Mouse (Mus musculus) midbrain, embryonic 16.5 days (tissue): Measurements from ENCODE around the gene Tnfrsf12a. TPM values are rescaled to one million over a fixed set of nuclear protein-coding genes. Genes with fewer than 3 reads are reported as not detected.
A peak's percentile ranks its signal among the peaks of the same experiment; 100 is the strongest.

Source experiments
- ATAC-seq: fragments of 200-750 bp; cut with Nextera tagmentation; 2 replicates; pipeline ENCODE4 v1.8.0; 2017; ENCODE audit warnings: moderate TSS enrichment
- H3K27ac ChIP-seq: fragments of 300-500 bp; sonication (generic); 2 replicates; pipeline ENCODE4 v1.5.1; 2014; ENCODE audit warnings: mild to moderate bottlenecking, low read length, mixed read lengths
- H3K27me3 ChIP-seq: fragments of 300-500 bp; sonication (generic); 2 replicates; pipeline ENCODE4 v1.6.1; 2014; ENCODE audit warnings: low read depth, low read length, mixed read lengths; ENCODE audit not compliant: control insufficient read depth, insufficient read depth
- H3K36me3 ChIP-seq: fragments of 300-500 bp; sonication (generic); 2 replicates; pipeline ENCODE4 v1.6.1; 2014; ENCODE audit warnings: mild to moderate bottlenecking, low read length, moderate library complexity, mixed read lengths; ENCODE audit not compliant: control insufficient read depth, insufficient read depth
- H3K4me1 ChIP-seq: fragments of 300-500 bp; sonication (generic); 2 replicates; pipeline ENCODE4 v1.6.1; 2014; ENCODE audit warnings: mild to moderate bottlenecking, low read length, mixed read lengths; ENCODE audit not compliant: control insufficient read depth, insufficient read depth
- H3K4me2 ChIP-seq: fragments of 300-500 bp; sonication (generic); 2 replicates; pipeline ENCODE4 v1.6.1; 2014; ENCODE audit warnings: mild to moderate bottlenecking, low read length, mixed read lengths
- H3K4me3 ChIP-seq: fragments of 300-500 bp; sonication (generic); 2 replicates; pipeline ENCODE4 v1.5.1; 2014; ENCODE audit warnings: low read depth, mild to moderate bottlenecking, low read length, moderate library complexity, mixed read lengths
- H3K9ac ChIP-seq: fragments of 300-500 bp; sonication (generic); 2 replicates; pipeline ENCODE4 v1.6.1; 2014; ENCODE audit warnings: low read depth, low read length, mixed read lengths
- H3K9me3 ChIP-seq: fragments of 300-500 bp; sonication (generic); replicated peaks from 2 replicates; pipeline ENCODE4 v1.6.1; 2014; ENCODE audit warnings: mild to moderate bottlenecking, low read length, mixed read lengths; ENCODE audit not compliant: control insufficient read depth, poor library complexity, severe bottlenecking
- WGBS: fragments of 180-500 bp; shearing (Covaris S2); extraction: QIAGEN DNeasy Blood & Tissue Kit; methylation state at CpG from one replicate; pipeline ENCODE4 v1.1.7; 2014; 5-methylcytosine and 5-hydroxymethylcytosine counted together
- polyA plus RNA-seq: library from polyadenylated mRNA; unstranded; fragments of >200 nt; fragmentation: Nextera tagmentation; extraction: Ambion mirVana; gene quantifications from 2 replicates; pipeline ENCODE4 v1.2.1, GENCODE M21; 2015

The Tnfrsf12a gene
- polyA plus RNA-seq, 1 experiment from 2014 or later: 2.5 TPM

GRCm38 (mm10) chr17:23645894-23646293 is 31.4 kb downstream of the Tnfrsf12a start:
- WGBS: 31% methylated on average over 10 of the region's 10 CpGs
- Histone ChIP-seq H3K27me3 (peaks cover 22% of the 10 kb centered on the region), H3K27ac (no peak overlapping the region), H3K36me3 (no peaks in the 10 kb centered on the region), H3K4me1 (peaks cover 6% of the 10 kb centered on the region), H3K9ac (no peak overlapping the region), H3K4me2 (no peak overlapping the region), H3K4me3 (no peak overlapping the region), H3K9me3 (no peaks in the 10 kb centered on the region)
- ATAC-seq: no peak

- under 1% methylated on average over 58 of the region's 58 CpGs for WGBS
- peak within 1 kb of the TSS; percentile 69 for H3K4me2 ChIP-seq
- no peak for ATAC-seq
These were observed 32.4 kb downstream of the Tnfrsf12a start, which contains the start of gene Mmp25 for GRCm38 (mm10) chr17:23644613-23645495. TSS of gene Mmp25 (minus strand) at chr17:23645277.

GRCm38 (mm10) chr17:23631241-23631640 is 46.0 kb downstream of the Tnfrsf12a start:
- no peak for ATAC-seq
- no peak overlapping the region for H3K27ac ChIP-seq
- H3K4me3 ChIP-seq: no peak overlapping the region
- H3K4me1 ChIP-seq: 0 out of 2 replicates have a peak, but pooled peaks cover 5% of the 10 kb centered on the region
- no peaks in the 10 kb centered on the region for H3K9me3 ChIP-seq
- no peaks in the 10 kb centered on the region for H3K36me3 ChIP-seq
- H3K27me3 ChIP-seq: no peaks in the 10 kb centered on the region; the same call in 1 of the 2 replicates
- WGBS: 86% methylated on average over 8 of the region's 8 CpGs
- H3K9ac ChIP-seq: no peak overlapping the region
- H3K4me2 ChIP-seq: no peak overlapping the region

More at GRCm38 (mm10) chr17:23644613-23645495, 32.4 kb downstream of the Tnfrsf12a start, which contains the start of gene Mmp25:
- Histone ChIP-seq H3K27ac (no peak within 1 kb of the TSS), H3K27me3 (peaks cover 22% of the 10 kb centered on the region), H3K4me3 (peak within 1 kb of the TSS; percentile 42), H3K4me1 (peaks cover 6% of the 10 kb centered on the region), H3K9me3 (no peaks in the 10 kb centered on the region), H3K9ac (peak within 1 kb of the TSS; percentile 53), H3K36me3 (no peaks in the 10 kb centered on the region)

GRCm38 (mm10) chr17:23630195-23631020 is 46.9 kb downstream of the Tnfrsf12a start:
- H3K27me3 ChIP-seq: no peaks in the 10 kb centered on the region; the same call in 1 of the 2 replicates
- H3K4me2 ChIP-seq: peak overlapping the region; percentile 47

GRCm38 (mm10) chr17:23627813-23628212 is 49.5 kb downstream of the Tnfrsf12a start:
- H3K27me3 ChIP-seq: no peaks in the 10 kb centered on the region; the same call in 1 of the 2 replicates
- no peak overlapping the region for H3K27ac ChIP-seq
- no peaks in the 10 kb centered on the region for H3K36me3 ChIP-seq
- no peak overlapping the region for H3K4me3 ChIP-seq
- H3K4me2 ChIP-seq: no peak overlapping the region
- 31% methylated on average over 7 of the region's 7 CpGs for WGBS
- no peak for ATAC-seq
- no peaks in the 10 kb centered on the region for H3K9me3 ChIP-seq
- 0 out of 2 replicates have a peak, but pooled peaks cover 5% of the 10 kb centered on the region for H3K4me1 ChIP-seq
- H3K9ac ChIP-seq: no peak overlapping the region

More at GRCm38 (mm10) chr17:23630195-23631020, 46.9 kb downstream of the Tnfrsf12a start:
- Histone ChIP-seq H3K27ac (no peak overlapping the region), H3K36me3 (no peaks in the 10 kb centered on the region), H3K9me3 (no peaks in the 10 kb centered on the region), H3K4me3 (no peak overlapping the region), H3K4me1 (0 out of 2 replicates have a peak, but pooled peaks cover 5% of the 10 kb centered on the region), H3K9ac (peak overlapping the region; percentile 43; the same call in 1 of the 2 replicates)
- ATAC-seq: peak; percentile 90
- WGBS: 16% methylated on average over 22 of the region's 22 CpGs

Other genes starting within 250 kb of the Tnfrsf12a start
- gene Vmn2r117, start 197.8 kb downstream of the Tnfrsf12a start, polyA plus RNA-seq: not detected in 2 replicates
- gene Zfp213, start 113.2 kb downstream of the Tnfrsf12a start, polyA plus RNA-seq: 16.0 and 17.9 TPM in 2 replicates
- gene Zfp13, start 78.0 kb downstream of the Tnfrsf12a start, polyA plus RNA-seq: 28.4 and 29.4 TPM in 2 replicates
- not detected in 2 replicates for gene Zscan10, start 76.6 kb downstream of the Tnfrsf12a start, polyA plus RNA-seq
- gene Mmp25, start 32.2 kb downstream of the Tnfrsf12a start, polyA plus RNA-seq: 0.94 and 1.6 TPM in 2 replicates
- gene Bicdl2, start 17.0 kb downstream of the Tnfrsf12a start, polyA plus RNA-seq: 0.15 TPM in 1 of 2 replicates, not detected in the other
- gene Hcfc1r1, start 3.9 kb downstream of the Tnfrsf12a start, polyA plus RNA-seq: 129 and 137 TPM in 2 replicates
- gene Thoc6, start 3.6 kb downstream of the Tnfrsf12a start, polyA plus RNA-seq: 34.4 and 36.0 TPM in 2 replicates
- 0.52 and 1.2 TPM in 2 replicates for gene Cldn6, start 1.8 kb upstream of the Tnfrsf12a start, polyA plus RNA-seq
- 0.62 and 0.67 TPM in 2 replicates for gene Cldn9, start 6.6 kb upstream of the Tnfrsf12a start, polyA plus RNA-seq
- 0.07 and 0.19 TPM in 2 replicates for gene 1520401A03Rik, start 45.3 kb upstream of the Tnfrsf12a start, polyA plus RNA-seq
- gene Pkmyt1, start 48.9 kb upstream of the Tnfrsf12a start, polyA plus RNA-seq: 17.9 and 19.7 TPM in 2 replicates
- gene Paqr4, start 63.4 kb upstream of the Tnfrsf12a start, polyA plus RNA-seq: 70.9 and 75.7 TPM in 2 replicates
- 1.6 and 1.8 TPM in 2 replicates for gene Kremen2, start 68.4 kb upstream of the Tnfrsf12a start, polyA plus RNA-seq
- 205 and 220 TPM in 2 replicates for gene Flywch1, start 94.1 kb upstream of the Tnfrsf12a start, polyA plus RNA-seq
- gene Flywch2, start 108.6 kb upstream of the Tnfrsf12a start, polyA plus RNA-seq: 76.8 and 81.3 TPM in 2 replicates
- 467 and 529 TPM in 2 replicates for gene Srrm2, start 113.1 kb upstream of the Tnfrsf12a start, polyA plus RNA-seq
- 1,162 and 1,206 TPM in 2 replicates for gene Elob, start 151.7 kb upstream of the Tnfrsf12a start, polyA plus RNA-seq
- gene Prss33, start 158.6 kb upstream of the Tnfrsf12a start, polyA plus RNA-seq: 0.18 TPM in 1 of 2 replicates, not detected in the other
- not detected in 2 replicates for gene Prss32, start 166.4 kb upstream of the Tnfrsf12a start, polyA plus RNA-seq
- gene Prss41, start 166.7 kb upstream of the Tnfrsf12a start, polyA plus RNA-seq: 0.88 and 1.6 TPM in 2 replicates
- not detected in 2 replicates for gene Prss21, start 190.6 kb upstream of the Tnfrsf12a start, polyA plus RNA-seq
- not detected in 2 replicates for gene Dcpp1, start 203.4 kb upstream of the Tnfrsf12a start, polyA plus RNA-seq
- not detected in 2 replicates for gene Dcpp2, start 203.4 kb upstream of the Tnfrsf12a start, polyA plus RNA-seq
- gene Dcpp3, start 240.0 kb upstream of the Tnfrsf12a start, polyA plus RNA-seq: not detected in 2 replicates